Mouse (Mus musculus): Measurements from ENCODE around the gene Ube2o. TPM values are rescaled to one million over a fixed set of nuclear protein-coding genes. Genes with fewer than 3 reads are reported as not detected.

Gene Ube2o
- polyA plus RNA-seq, 1 experiment from 2014 or later = 15.4 TPM

DNA sequence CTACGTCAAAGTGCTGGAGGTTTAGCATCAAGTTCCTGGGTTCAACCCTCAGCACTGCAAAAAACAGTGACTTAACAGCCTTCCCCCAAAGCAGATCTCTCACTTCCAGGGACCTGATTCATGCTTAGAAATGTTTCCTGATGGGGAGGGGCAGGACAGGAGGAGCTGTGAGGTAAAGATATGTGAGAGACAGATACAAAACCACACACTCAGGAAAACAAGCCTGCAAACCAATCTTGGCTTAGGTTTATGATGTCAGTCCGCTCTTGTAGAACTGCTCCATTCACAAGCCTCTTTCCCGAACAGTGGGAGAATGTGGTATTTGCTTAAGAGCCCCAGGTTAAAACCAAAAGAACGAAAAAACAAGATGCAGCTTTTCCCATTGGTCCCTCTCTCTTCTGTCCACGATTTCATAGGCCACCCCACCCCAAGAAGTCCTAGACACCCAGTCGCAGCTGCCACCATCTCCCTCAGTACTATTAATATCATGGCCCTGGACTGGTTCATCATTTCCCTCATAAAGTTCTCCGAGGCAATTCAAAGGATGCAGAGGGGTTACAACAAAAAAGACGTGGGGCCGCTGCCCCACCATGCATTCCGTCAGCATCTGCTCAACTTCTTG lies 1.1 kb downstream of the Ube2o start:
- no peaks in the 10 kb centered on the region for H3K9me3 ChIP-seq (ENCODE audit: control insufficient read depth, low read length)
- H3K4me3 ChIP-seq (ENCODE audit: low read depth, low read length) = peak overlapping the region; percentile 98
- H3K27me3 ChIP-seq (replicated peaks; ENCODE audit: control insufficient read depth, insufficient read depth, low read length) = no peaks in the 10 kb centered on the region
- no peaks in the 10 kb centered on the region for H3K36me3 ChIP-seq (ENCODE audit: control insufficient read depth, insufficient read depth, low read length)
- no peak for DNase-seq (ENCODE audit: low spot score)
- ATAC-seq (ENCODE audit: low read depth) = no peak
- H3K4me2 ChIP-seq (ENCODE audit: low read depth, low read length) = peak overlapping the region; percentile 88
- peak overlapping the region; percentile 92 for H3K9ac ChIP-seq (ENCODE audit: low read depth, low read length)
- peaks cover 12% of the 10 kb centered on the region for H3K4me1 ChIP-seq (ENCODE audit: control insufficient read depth, insufficient read depth, low read length)
- H3K27ac ChIP-seq (replicated peaks; ENCODE audit: low read depth, low read length) = peak overlapping the region; percentile 91; the same call in 1 of the 2 replicates
- WGBS = 18% methylated on average over 10 of the region's 10 CpGs

DNA sequence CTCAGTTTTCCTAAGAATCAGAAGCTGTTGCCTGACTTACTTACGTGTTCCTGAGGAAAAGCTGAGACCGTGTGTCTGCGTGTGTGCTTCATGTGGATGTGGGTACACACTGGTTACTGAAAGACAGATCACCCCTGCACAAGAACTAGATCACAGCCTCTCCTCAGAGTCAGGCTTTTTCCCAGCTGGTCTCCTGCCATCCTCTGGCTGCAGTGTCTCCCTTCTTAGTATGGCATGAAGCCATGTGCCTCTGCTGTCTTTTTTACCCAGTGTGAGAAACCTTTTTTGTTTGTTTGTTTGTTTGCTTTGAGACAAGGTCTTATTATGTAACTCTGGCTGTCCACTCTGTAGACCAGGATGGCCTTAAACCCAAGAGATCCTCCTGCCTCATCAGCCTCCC lies 2.0 kb downstream of the Ube2o start:
- no peaks in the 10 kb centered on the region for H3K9me3 ChIP-seq (ENCODE audit: control insufficient read depth, low read length)
- H3K27ac ChIP-seq (replicated peaks; ENCODE audit: low read depth, low read length) = no peak overlapping the region
- DNase-seq (ENCODE audit: low spot score) (no peak), ATAC-seq (ENCODE audit: low read depth) (no peak)
- H3K4me1 ChIP-seq (ENCODE audit: control insufficient read depth, insufficient read depth, low read length) = peaks cover 18% of the 10 kb centered on the region
- H3K27me3 ChIP-seq (replicated peaks; ENCODE audit: control insufficient read depth, insufficient read depth, low read length) = no peaks in the 10 kb centered on the region
- H3K9ac ChIP-seq (ENCODE audit: low read depth, low read length) = no peak overlapping the region
- no peak overlapping the region for H3K4me2 ChIP-seq (ENCODE audit: low read depth, low read length)
- H3K4me3 ChIP-seq (ENCODE audit: low read depth, low read length) = no peak overlapping the region
- H3K36me3 ChIP-seq (ENCODE audit: control insufficient read depth, insufficient read depth, low read length) = no peaks in the 10 kb centered on the region
- WGBS = 96% methylated on average over 3 of the region's 3 CpGs

DNA sequence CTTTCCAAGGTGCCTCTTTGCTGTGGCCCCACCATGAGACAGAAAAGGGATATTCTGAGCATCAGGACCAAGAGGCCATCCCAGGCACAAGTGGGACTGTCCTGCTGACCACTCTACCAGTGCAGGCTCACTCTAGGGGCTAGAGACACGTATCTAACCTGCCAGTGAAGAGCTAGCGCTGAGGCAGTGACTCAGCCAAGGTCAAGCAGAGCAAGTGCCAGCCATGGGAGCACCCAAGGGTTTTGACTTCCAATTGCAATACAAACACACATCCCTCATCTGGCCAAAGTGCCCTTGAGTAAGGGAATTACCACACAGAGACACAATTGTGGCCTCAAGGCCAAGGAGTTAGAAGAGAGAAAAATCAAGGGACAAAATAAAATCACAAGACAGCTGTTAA lies 5.9 kb downstream of the Ube2o start:
- H3K4me1 ChIP-seq (ENCODE audit: control insufficient read depth, insufficient read depth, low read length) = peaks cover 29% of the 10 kb centered on the region
- DNase-seq (ENCODE audit: low spot score) (no peak), ATAC-seq (ENCODE audit: low read depth) (no peak)
- no peaks in the 10 kb centered on the region for H3K36me3 ChIP-seq (ENCODE audit: control insufficient read depth, insufficient read depth, low read length)
- no peaks in the 10 kb centered on the region for H3K27me3 ChIP-seq (replicated peaks; ENCODE audit: control insufficient read depth, insufficient read depth, low read length)
- no peaks in the 10 kb centered on the region for H3K9me3 ChIP-seq (ENCODE audit: control insufficient read depth, low read length)
- H3K4me2 ChIP-seq (ENCODE audit: low read depth, low read length) = no peak overlapping the region
- H3K27ac ChIP-seq (replicated peaks; ENCODE audit: low read depth, low read length) = no peak overlapping the region
- H3K9ac ChIP-seq (ENCODE audit: low read depth, low read length) = no peak overlapping the region
- WGBS = 63% methylated on average over 2 of the region's 2 CpGs
- no peak overlapping the region for H3K4me3 ChIP-seq (ENCODE audit: low read depth, low read length)

DNA sequence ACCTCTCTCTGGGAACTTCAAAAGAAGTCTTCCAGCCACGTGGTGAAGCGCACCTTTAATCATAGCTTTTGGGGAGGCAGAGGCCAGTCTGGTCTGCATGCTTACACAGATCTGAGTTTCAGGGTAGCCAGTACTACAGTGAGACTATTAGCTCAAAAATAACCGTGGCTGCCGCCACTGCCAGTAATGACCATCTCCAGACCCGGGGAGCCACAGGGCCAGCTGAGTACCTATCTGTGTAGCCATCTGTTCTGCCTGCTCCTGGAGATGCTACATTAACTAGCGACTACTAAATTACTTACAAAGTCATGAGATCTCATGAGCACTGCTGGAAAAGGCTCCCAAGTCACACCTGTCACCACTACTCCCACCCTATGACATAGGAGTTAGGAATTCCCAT lies 6.3 kb downstream of the Ube2o start:
- no peak overlapping the region for H3K9ac ChIP-seq (ENCODE audit: low read depth, low read length)
- H3K36me3 ChIP-seq (ENCODE audit: control insufficient read depth, insufficient read depth, low read length) = no peaks in the 10 kb centered on the region
- no peak overlapping the region; the same call in 1 of the 2 replicates for H3K27ac ChIP-seq (replicated peaks; ENCODE audit: low read depth, low read length)
- no peaks in the 10 kb centered on the region for H3K27me3 ChIP-seq (replicated peaks; ENCODE audit: control insufficient read depth, insufficient read depth, low read length)
- peaks cover 25% of the 10 kb centered on the region for H3K4me1 ChIP-seq (ENCODE audit: control insufficient read depth, insufficient read depth, low read length)
- no peaks in the 10 kb centered on the region for H3K9me3 ChIP-seq (ENCODE audit: control insufficient read depth, low read length)
- WGBS = 72% methylated on average over 6 of the region's 6 CpGs
- no peak for DNase-seq (ENCODE audit: low spot score)
- H3K4me3 ChIP-seq (ENCODE audit: low read depth, low read length) = no peak overlapping the region
- ATAC-seq (ENCODE audit: low read depth) = no peak
- H3K4me2 ChIP-seq (ENCODE audit: low read depth, low read length) = no peak overlapping the region

DNA sequence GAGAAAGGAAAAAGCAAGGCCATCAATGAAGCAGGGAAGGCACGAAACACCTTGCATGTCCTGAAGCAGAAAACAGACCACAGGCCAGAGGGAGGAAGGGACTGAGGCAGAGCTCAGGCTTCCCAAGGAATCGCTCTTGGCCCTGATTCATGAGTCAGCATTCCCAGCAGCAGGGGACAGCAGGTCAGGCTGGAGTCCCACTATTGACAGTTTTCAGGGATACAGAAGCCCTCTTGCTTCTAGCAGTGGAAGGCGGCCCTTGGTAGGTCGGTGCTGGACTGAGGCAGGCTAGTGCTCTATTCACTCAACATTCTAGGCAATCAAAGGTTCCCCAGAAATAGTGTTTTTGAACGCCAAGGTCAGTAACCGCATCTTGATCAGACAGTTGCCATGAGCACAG lies 6.8 kb downstream of the Ube2o start:
- H3K4me3 ChIP-seq (ENCODE audit: low read depth, low read length) = no peak overlapping the region
- ATAC-seq (ENCODE audit: low read depth) (no peak), DNase-seq (ENCODE audit: low spot score) (no peak)
- 53% methylated on average over 6 of the region's 6 CpGs for WGBS
- no peaks in the 10 kb centered on the region for H3K27me3 ChIP-seq (replicated peaks; ENCODE audit: control insufficient read depth, insufficient read depth, low read length)
- no peak overlapping the region for H3K4me2 ChIP-seq (ENCODE audit: low read depth, low read length)
- peaks cover 23% of the 10 kb centered on the region; the same call in 1 of the 2 replicates for H3K4me1 ChIP-seq (ENCODE audit: control insufficient read depth, insufficient read depth, low read length)
- H3K27ac ChIP-seq (replicated peaks; ENCODE audit: low read depth, low read length) = no peak overlapping the region
- H3K9me3 ChIP-seq (ENCODE audit: control insufficient read depth, low read length) = no peaks in the 10 kb centered on the region
- H3K9ac ChIP-seq (ENCODE audit: low read depth, low read length) = no peak overlapping the region
- no peaks in the 10 kb centered on the region for H3K36me3 ChIP-seq (ENCODE audit: control insufficient read depth, insufficient read depth, low read length)

DNA sequence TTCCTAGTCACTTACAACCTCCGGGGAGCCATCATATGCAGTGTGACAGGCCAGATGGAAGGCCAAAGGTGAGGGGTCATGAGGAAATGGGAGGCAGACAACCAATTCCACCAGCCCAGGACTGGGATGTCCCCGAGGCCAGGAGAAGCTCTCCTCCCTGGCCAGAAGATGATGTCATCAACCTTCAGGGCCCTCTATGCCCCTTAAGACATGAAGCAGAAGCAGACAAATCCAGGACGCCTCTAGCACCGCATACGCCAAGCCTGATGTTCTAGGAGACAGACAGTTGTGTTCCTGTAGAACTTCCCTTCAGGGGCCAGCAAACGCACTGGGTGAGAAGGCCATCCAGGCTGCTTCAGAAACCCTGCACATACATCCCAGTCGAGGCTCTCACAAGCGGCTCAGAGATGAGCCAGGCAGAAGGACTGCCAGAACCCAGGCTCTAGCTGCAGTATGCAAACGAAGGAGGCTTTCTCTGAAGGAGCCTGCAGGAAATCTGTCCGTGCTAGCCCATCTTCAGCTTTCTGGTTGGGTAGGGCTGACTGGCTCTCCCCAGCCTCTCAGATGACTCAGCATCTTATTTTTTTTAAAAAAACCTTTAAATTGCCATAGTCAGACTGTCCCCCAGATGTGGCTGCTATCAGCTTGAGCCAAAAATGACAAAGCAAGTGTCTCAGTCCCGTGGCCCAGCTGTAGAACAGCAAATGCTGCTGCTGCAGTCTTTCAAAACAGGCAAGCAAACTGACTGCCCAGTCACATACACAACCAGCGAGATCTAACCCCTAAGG lies 8.3 kb downstream of the Ube2o start:
- Histone ChIP-seq H3K27me3 (replicated peaks; ENCODE audit: control insufficient read depth, insufficient read depth, low read length) (no peaks in the 10 kb centered on the region), H3K4me1 (ENCODE audit: control insufficient read depth, insufficient read depth, low read length) (peaks cover 23% of the 10 kb centered on the region; the same call in 1 of the 2 replicates), H3K27ac (replicated peaks; ENCODE audit: low read depth, low read length) (no peak overlapping the region), H3K36me3 (ENCODE audit: control insufficient read depth, insufficient read depth, low read length) (no peaks in the 10 kb centered on the region), H3K9ac (ENCODE audit: low read depth, low read length) (no peak overlapping the region), H3K4me3 (ENCODE audit: low read depth, low read length) (no peak overlapping the region), H3K4me2 (ENCODE audit: low read depth, low read length) (no peak overlapping the region), H3K9me3 (ENCODE audit: control insufficient read depth, low read length) (no peaks in the 10 kb centered on the region)
- 45% methylated on average over 12 of the region's 12 CpGs for WGBS
- DNase-seq (ENCODE audit: low spot score) = no peak
- no peak for ATAC-seq (ENCODE audit: low read depth)

DNA sequence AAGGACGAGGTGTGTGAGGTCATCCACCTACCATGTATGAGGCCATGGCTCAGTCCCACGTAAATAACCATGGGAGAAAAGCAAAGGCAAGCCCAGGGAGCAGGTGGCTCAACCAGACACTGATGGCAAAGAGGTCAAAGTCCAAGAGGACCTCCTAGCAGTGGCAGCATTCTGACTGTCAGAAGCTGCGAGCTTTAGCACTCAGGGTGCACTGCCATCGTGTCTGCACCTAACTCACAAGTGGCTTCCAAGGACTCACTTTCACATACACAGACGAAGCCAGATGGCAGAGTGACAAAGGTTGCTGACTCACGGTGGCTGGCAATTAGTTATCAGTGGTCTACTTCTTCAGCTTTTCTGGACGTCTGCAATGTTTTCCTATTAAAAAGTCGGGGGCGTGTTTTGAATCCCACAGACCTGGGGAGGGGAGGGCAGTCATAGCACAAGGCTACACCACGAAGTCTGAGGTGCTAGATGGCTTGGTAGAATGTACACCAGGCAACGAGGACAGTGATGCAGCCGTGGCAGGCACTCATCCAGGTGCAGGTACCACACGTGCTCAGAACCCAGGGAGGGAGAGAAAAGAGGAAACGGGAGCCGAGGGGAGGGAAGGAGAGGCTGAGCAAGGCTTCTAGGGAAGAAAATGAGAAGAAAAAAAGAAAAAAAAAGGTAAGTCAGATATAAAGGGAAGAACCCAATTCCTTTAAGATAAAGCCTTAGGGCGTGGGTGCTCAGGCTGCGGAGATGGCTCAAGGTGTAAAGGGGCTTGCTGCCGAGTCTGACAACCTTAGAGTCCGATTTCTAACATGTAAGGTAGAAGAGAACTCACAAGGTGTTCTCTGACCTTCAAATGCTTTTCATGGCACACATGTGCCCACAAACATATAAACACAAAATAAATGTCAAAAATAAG lies 9.2 kb downstream of the Ube2o start:
- Histone ChIP-seq H3K9ac (ENCODE audit: low read depth, low read length) (no peak overlapping the region), H3K27me3 (replicated peaks; ENCODE audit: control insufficient read depth, insufficient read depth, low read length) (no peaks in the 10 kb centered on the region), H3K9me3 (ENCODE audit: control insufficient read depth, low read length) (no peaks in the 10 kb centered on the region), H3K4me3 (ENCODE audit: low read depth, low read length) (no peak overlapping the region), H3K27ac (replicated peaks; ENCODE audit: low read depth, low read length) (no peak overlapping the region), H3K4me2 (ENCODE audit: low read depth, low read length) (no peak overlapping the region), H3K4me1 (ENCODE audit: control insufficient read depth, insufficient read depth, low read length) (peaks cover 23% of the 10 kb centered on the region; the same call in 1 of the 2 replicates), H3K36me3 (ENCODE audit: control insufficient read depth, insufficient read depth, low read length) (no peaks in the 10 kb centered on the region)
- WGBS = 82% methylated on average over 19 of the region's 19 CpGs
- DNase-seq (ENCODE audit: low spot score) = no peak
- ATAC-seq (ENCODE audit: low read depth) = no peak

DNA sequence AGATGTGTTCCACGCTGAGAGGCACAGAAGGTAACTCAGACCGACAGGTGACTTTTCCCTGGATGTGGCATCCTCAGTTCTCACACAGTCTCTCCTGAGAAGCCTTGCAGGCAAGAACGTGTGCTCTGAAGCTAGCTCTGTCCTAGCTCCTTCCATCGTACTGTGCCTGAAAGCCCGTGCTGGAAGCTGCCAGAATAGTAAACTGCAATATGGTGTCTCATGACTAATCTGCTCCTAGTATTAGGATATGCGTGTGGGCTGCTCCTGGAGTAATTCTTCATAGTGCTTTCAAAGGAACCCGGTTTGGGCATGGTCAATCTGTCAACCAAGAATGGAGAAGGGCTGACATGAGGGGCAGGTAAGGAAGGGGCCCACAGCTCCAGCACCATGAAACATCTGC lies 10.4 kb downstream of the Ube2o start:
- no peak overlapping the region for H3K4me2 ChIP-seq (ENCODE audit: low read depth, low read length)
- peaks cover 18% of the 10 kb centered on the region; the same call in 1 of the 2 replicates for H3K4me1 ChIP-seq (ENCODE audit: control insufficient read depth, insufficient read depth, low read length)
- H3K9ac ChIP-seq (ENCODE audit: low read depth, low read length) = peak overlapping the region; percentile 11; the same call in 1 of the 2 replicates
- ATAC-seq (ENCODE audit: low read depth) (no peak), DNase-seq (ENCODE audit: low spot score) (no peak)
- H3K27me3 ChIP-seq (replicated peaks; ENCODE audit: control insufficient read depth, insufficient read depth, low read length) = no peaks in the 10 kb centered on the region
- no peaks in the 10 kb centered on the region for H3K36me3 ChIP-seq (ENCODE audit: control insufficient read depth, insufficient read depth, low read length)
- no peak overlapping the region for H3K27ac ChIP-seq (replicated peaks; ENCODE audit: low read depth, low read length)
- WGBS = 83% methylated on average over 7 of the region's 7 CpGs
- no peak overlapping the region for H3K4me3 ChIP-seq (ENCODE audit: low read depth, low read length)
- H3K9me3 ChIP-seq (ENCODE audit: control insufficient read depth, low read length) = no peaks in the 10 kb centered on the region
